Mouse (Mus musculus) midbrain, embryonic 16.5 days (tissue): ENCODE data around the gene Folr2. TPM values are rescaled to one million over a fixed set of nuclear protein-coding genes. Genes with fewer than 3 reads are reported as not detected.

Source experiments
- ATAC-seq: fragments of 200-750 bp; cut with Nextera tagmentation; 2 replicates; pipeline ENCODE4 v1.8.0; 2017; ENCODE audit warnings: moderate TSS enrichment
- H3K27ac ChIP-seq: fragments of 300-500 bp; sonication (generic); 2 replicates; pipeline ENCODE4 v1.5.1; 2014; ENCODE audit warnings: mild to moderate bottlenecking, low read length, mixed read lengths
- H3K27me3 ChIP-seq: fragments of 300-500 bp; sonication (generic); 2 replicates; pipeline ENCODE4 v1.6.1; 2014; ENCODE audit warnings: low read depth, low read length, mixed read lengths; ENCODE audit not compliant: control insufficient read depth, insufficient read depth
- H3K36me3 ChIP-seq: fragments of 300-500 bp; sonication (generic); 2 replicates; pipeline ENCODE4 v1.6.1; 2014; ENCODE audit warnings: mild to moderate bottlenecking, low read length, moderate library complexity, mixed read lengths; ENCODE audit not compliant: control insufficient read depth, insufficient read depth
- H3K4me1 ChIP-seq: fragments of 300-500 bp; sonication (generic); 2 replicates; pipeline ENCODE4 v1.6.1; 2014; ENCODE audit warnings: mild to moderate bottlenecking, low read length, mixed read lengths; ENCODE audit not compliant: control insufficient read depth, insufficient read depth
- H3K4me2 ChIP-seq: fragments of 300-500 bp; sonication (generic); 2 replicates; pipeline ENCODE4 v1.6.1; 2014; ENCODE audit warnings: mild to moderate bottlenecking, low read length, mixed read lengths
- H3K4me3 ChIP-seq: fragments of 300-500 bp; sonication (generic); 2 replicates; pipeline ENCODE4 v1.5.1; 2014; ENCODE audit warnings: low read depth, mild to moderate bottlenecking, low read length, moderate library complexity, mixed read lengths
- H3K9ac ChIP-seq: fragments of 300-500 bp; sonication (generic); 2 replicates; pipeline ENCODE4 v1.6.1; 2014; ENCODE audit warnings: low read depth, low read length, mixed read lengths
- H3K9me3 ChIP-seq: fragments of 300-500 bp; sonication (generic); replicated peaks from 2 replicates; pipeline ENCODE4 v1.6.1; 2014; ENCODE audit warnings: mild to moderate bottlenecking, low read length, mixed read lengths; ENCODE audit not compliant: control insufficient read depth, poor library complexity, severe bottlenecking
- WGBS: fragments of 180-500 bp; shearing (Covaris S2); extraction: QIAGEN DNeasy Blood & Tissue Kit; methylation state at CpG from one replicate; pipeline ENCODE4 v1.1.7; 2014; 5-methylcytosine and 5-hydroxymethylcytosine counted together
- polyA plus RNA-seq: library from polyadenylated mRNA; unstranded; fragments of >200 nt; fragmentation: Nextera tagmentation; extraction: Ambion mirVana; gene quantifications from 2 replicates; pipeline ENCODE4 v1.2.1, GENCODE M21; 2015

The Folr2 gene
- polyA plus RNA-seq, 1 experiment from 2014 or later = 1.0 TPM

- no peak overlapping the region for H3K4me3 ChIP-seq
- H3K27ac ChIP-seq = no peak overlapping the region
- no peak overlapping the region for H3K9ac ChIP-seq
- H3K27me3 ChIP-seq = peaks cover 4% of the 10 kb centered on the region
- no peak for ATAC-seq
- H3K4me1 ChIP-seq = peaks cover 12% of the 10 kb centered on the region
- 0 out of 2 replicates have a peak, but pooled peaks cover 2% of the 10 kb centered on the region for H3K36me3 ChIP-seq
- no peaks in the 10 kb centered on the region for H3K9me3 ChIP-seq
- 64% methylated on average over 3 of the region's 3 CpGs for WGBS
- H3K4me2 ChIP-seq = peak overlapping the region; percentile 97; the same call in 1 of the 2 replicates
These were observed 22.1 kb downstream of the Folr2 start for GRCm38 (mm10) chr7:101834903-101835302.

GRCm38 (mm10) chr7:101833916-101834584, 22.9 kb downstream of the Folr2 start:
- 0 out of 2 replicates have a peak, but pooled peaks cover 2% of the 10 kb centered on the region for H3K36me3 ChIP-seq
- WGBS = 58% methylated on average over 3 of the region's 3 CpGs
- H3K27me3 ChIP-seq = peaks cover 4% of the 10 kb centered on the region
- no peak overlapping the region for H3K4me2 ChIP-seq
- ATAC-seq = no peak
- no peaks in the 10 kb centered on the region for H3K9me3 ChIP-seq
- H3K4me1 ChIP-seq = peaks cover 12% of the 10 kb centered on the region
- no peak overlapping the region for H3K4me3 ChIP-seq
- H3K9ac ChIP-seq = no peak overlapping the region
- H3K27ac ChIP-seq = no peak overlapping the region

GRCm38 (mm10) chr7:101833352-101833751, 23.6 kb downstream of the Folr2 start:
- WGBS = 65% methylated on average over 5 of the region's 5 CpGs
- ATAC-seq = no peak
- Histone ChIP-seq H3K27me3 (peaks cover 4% of the 10 kb centered on the region), H3K36me3 (0 out of 2 replicates have a peak, but pooled peaks cover 2% of the 10 kb centered on the region), H3K9me3 (no peaks in the 10 kb centered on the region), H3K27ac (no peak overlapping the region), H3K9ac (no peak overlapping the region), H3K4me1 (peaks cover 12% of the 10 kb centered on the region), H3K4me2 (no peak overlapping the region), H3K4me3 (no peak overlapping the region)

GRCm38 (mm10) chr7:101832372-101832771, 24.6 kb downstream of the Folr2 start:
- H3K4me1 ChIP-seq = peaks cover 12% of the 10 kb centered on the region
- H3K9me3 ChIP-seq = no peaks in the 10 kb centered on the region
- no peak overlapping the region for H3K4me2 ChIP-seq
- H3K27me3 ChIP-seq = peaks cover 4% of the 10 kb centered on the region
- H3K36me3 ChIP-seq = 0 out of 2 replicates have a peak, but pooled peaks cover 2% of the 10 kb centered on the region
- no peak overlapping the region for H3K9ac ChIP-seq
- no peak overlapping the region for H3K4me3 ChIP-seq
- H3K27ac ChIP-seq = no peak overlapping the region
- WGBS = 90% methylated on average over 4 of the region's 4 CpGs
- ATAC-seq = no peak

GRCm38 (mm10) chr7:101831437-101831836, 25.6 kb downstream of the Folr2 start:
- Histone ChIP-seq H3K4me2 (no peak overlapping the region), H3K9me3 (no peaks in the 10 kb centered on the region), H3K4me3 (no peak overlapping the region), H3K4me1 (peaks cover 5% of the 10 kb centered on the region), H3K27me3 (no peaks in the 10 kb centered on the region; the same call in 1 of the 2 replicates), H3K9ac (no peak overlapping the region), H3K36me3 (0 out of 2 replicates have a peak, but pooled peaks cover 2% of the 10 kb centered on the region), H3K27ac (no peak overlapping the region)
- no peak for ATAC-seq
- 96% methylated on average over 8 of the region's 8 CpGs for WGBS

GRCm38 (mm10) chr7:101830373-101830772, 26.6 kb downstream of the Folr2 start:
- Histone ChIP-seq H3K36me3 (0 out of 2 replicates have a peak, but pooled peaks cover 2% of the 10 kb centered on the region), H3K4me1 (no peaks in the 10 kb centered on the region), H3K9ac (no peak overlapping the region), H3K4me2 (no peak overlapping the region), H3K27ac (no peak overlapping the region), H3K4me3 (no peak overlapping the region), H3K9me3 (no peaks in the 10 kb centered on the region), H3K27me3 (no peaks in the 10 kb centered on the region)
- 100% methylated on average over 3 of the region's 3 CpGs for WGBS
- ATAC-seq = no peak

- Histone ChIP-seq H3K36me3 (no peaks in the 10 kb centered on the region), H3K9ac (no peak overlapping the region), H3K9me3 (no peaks in the 10 kb centered on the region), H3K4me3 (no peak overlapping the region), H3K27me3 (peaks cover 43% of the 10 kb centered on the region), H3K27ac (no peak overlapping the region), H3K4me2 (no peak overlapping the region), H3K4me1 (peaks cover 13% of the 10 kb centered on the region)
- 87% methylated on average over 18 of the region's 18 CpGs for WGBS
- ATAC-seq = peak; percentile 13; the same call in 1 of the 2 replicates
These were observed 33.0 kb downstream of the Folr2 start for GRCm38 (mm10) chr7:101823758-101824630.

GRCm38 (mm10) chr7:101822836-101823757, 33.9 kb downstream of the Folr2 start:
- WGBS = 36% methylated on average over 31 of the region's 32 CpGs
- Histone ChIP-seq H3K9ac (no peak overlapping the region), H3K27ac (no peak overlapping the region), H3K36me3 (no peaks in the 10 kb centered on the region), H3K4me2 (no peak overlapping the region), H3K4me1 (peaks cover 16% of the 10 kb centered on the region), H3K4me3 (no peak overlapping the region), H3K9me3 (no peaks in the 10 kb centered on the region), H3K27me3 (peaks cover 51% of the 10 kb centered on the region)
- ATAC-seq = no peak
